Mouse (Mus musculus) limb, embryonic 11.5 days (tissue): ENCODE measurements around the gene Gtf3c2. TPM values are rescaled to one million over a fixed set of nuclear protein-coding genes. Genes with fewer than 3 reads are reported as not detected.

Source experiments
- ATAC-seq: fragments of 200-750 bp; cut with Nextera tagmentation; 2 replicates; pipeline ENCODE4 v1.8.0; 2017; ENCODE audit warnings: low read depth; ENCODE audit not compliant: insufficient number of reproducible peaks, low FRiP score, low TSS enrichment
- DNase-seq: peaks from one replicate; pipeline ENCODE4 v3.0.0-alpha.2; 2015; ENCODE audit warnings: low spot score
- H3K27ac ChIP-seq: fragments of 300-500 bp; sonication (generic); replicated peaks from 2 replicates; pipeline ENCODE4 v1.5.1; 2014; ENCODE audit warnings: low read depth, mild to moderate bottlenecking, low read length
- H3K27me3 ChIP-seq: fragments of 300-500 bp; sonication (generic); 2 replicates; pipeline ENCODE4 v1.6.1; 2014; ENCODE audit warnings: mild to moderate bottlenecking, low read length, mixed read lengths; ENCODE audit not compliant: control insufficient read depth, insufficient read depth
- H3K36me3 ChIP-seq: fragments of 300-500 bp; sonication (generic); 2 replicates; pipeline ENCODE4 v1.6.1; 2014; ENCODE audit warnings: mild to moderate bottlenecking, low read length, moderate library complexity, mixed read lengths; ENCODE audit not compliant: control insufficient read depth, insufficient read depth
- H3K4me1 ChIP-seq: fragments of 300-500 bp; sonication (generic); 2 replicates; pipeline ENCODE4 v1.6.1; 2014; ENCODE audit warnings: low read length, mixed read lengths; ENCODE audit not compliant: control insufficient read depth, insufficient read depth
- H3K4me2 ChIP-seq: fragments of 300-500 bp; sonication (generic); 2 replicates; pipeline ENCODE4 v1.6.1; 2014; ENCODE audit warnings: low read depth, mild to moderate bottlenecking, moderate library complexity; ENCODE audit not compliant: severe bottlenecking
- H3K4me3 ChIP-seq: fragments of 300-500 bp; sonication (generic); 2 replicates; pipeline ENCODE4 v1.5.1; 2014; ENCODE audit warnings: low read depth, low read length
- H3K9ac ChIP-seq: fragments of 300-500 bp; sonication (generic); 2 replicates; pipeline ENCODE4 v1.6.1; 2014; ENCODE audit warnings: mild to moderate bottlenecking, low read length
- H3K9me3 ChIP-seq: fragments of 300-500 bp; sonication (generic); 2 replicates; pipeline ENCODE4 v1.6.1; 2016; ENCODE audit warnings: low read length; ENCODE audit not compliant: control insufficient read depth
- WGBS: fragments of 180-500 bp; shearing (Covaris S2); extraction: QIAGEN DNeasy Blood & Tissue Kit; methylation state at CpG from one replicate; pipeline ENCODE4 v1.1.7; 2014; 5-methylcytosine and 5-hydroxymethylcytosine counted together
- polyA plus RNA-seq: library from polyadenylated mRNA; unstranded; fragments of >200 nt; fragmentation: Nextera tagmentation; extraction: Ambion mirVana; gene quantifications from 2 replicates; pipeline ENCODE4 v1.2.1, GENCODE M21; 2014

Gene Gtf3c2
- polyA plus RNA-seq, 1 experiment from 2014 or later, result 89.2 TPM

DNA sequence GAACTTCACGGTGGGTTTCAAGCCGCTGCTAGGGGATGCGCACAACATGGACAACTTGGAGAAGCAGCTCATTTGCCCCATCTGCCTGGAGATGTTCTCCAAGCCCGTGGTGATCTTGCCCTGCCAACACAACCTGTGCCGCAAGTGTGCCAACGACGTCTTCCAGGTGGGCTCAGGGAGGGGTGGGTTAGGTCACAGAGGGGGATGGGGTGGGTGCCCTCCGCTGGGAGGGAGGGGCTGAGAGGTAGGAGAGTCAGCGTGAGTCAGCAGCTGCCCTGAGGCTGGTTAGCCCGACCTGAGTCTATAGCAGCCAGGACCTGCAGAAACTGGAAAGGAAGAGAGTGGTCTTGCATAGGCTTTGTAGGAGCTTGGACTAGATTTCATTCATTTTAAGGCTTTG, 63.0 kb downstream of the Gtf3c2 start:
- H3K4me2 ChIP-seq, result no peak overlapping the region
- H3K27me3 ChIP-seq, result no peaks in the 10 kb centered on the region
- H3K4me3 ChIP-seq, result no peak overlapping the region
- no peak for ATAC-seq
- H3K36me3 ChIP-seq, result no peaks in the 10 kb centered on the region
- no peak for DNase-seq
- no peaks in the 10 kb centered on the region for H3K9me3 ChIP-seq
- H3K27ac ChIP-seq, result no peak overlapping the region
- no peak overlapping the region for H3K9ac ChIP-seq
- no peaks in the 10 kb centered on the region for H3K4me1 ChIP-seq
- WGBS, result 19% methylated on average over 10 of the region's 10 CpGs

DNA sequence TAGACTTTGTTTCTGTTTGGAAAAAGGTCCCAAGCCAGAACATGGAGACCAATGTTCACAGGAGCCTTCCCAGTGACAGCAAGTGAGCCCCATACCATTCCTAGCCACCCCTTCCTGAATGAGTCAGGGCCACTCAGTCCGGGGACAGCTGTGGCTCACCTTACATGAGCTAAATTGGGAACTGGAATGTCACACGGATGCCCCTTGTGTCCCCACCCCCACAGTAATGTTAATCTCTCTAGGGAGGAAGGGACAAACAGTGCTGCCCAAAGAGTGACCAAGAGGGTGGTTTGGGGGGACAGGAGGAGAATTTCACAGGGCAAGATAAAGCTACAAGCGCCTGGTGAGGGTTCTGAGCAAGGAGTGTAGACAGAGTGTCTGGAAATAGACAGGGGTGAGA, 63.6 kb downstream of the Gtf3c2 start, which contains the start of gene Trim54:
Gene Trim54 (plus strand): TSS at position 359 of the 400 bp plus-strand sequence.
- DNase-seq, result no peak
- H3K27me3 ChIP-seq, result no peaks in the 10 kb centered on the region
- no peaks in the 10 kb centered on the region for H3K36me3 ChIP-seq
- no peak for ATAC-seq
- no peak within 1 kb of the TSS for H3K4me3 ChIP-seq
- H3K27ac ChIP-seq, result no peak within 1 kb of the TSS
- H3K4me2 ChIP-seq, result no peak within 1 kb of the TSS
- H3K9ac ChIP-seq, result no peak within 1 kb of the TSS
- H3K9me3 ChIP-seq, result no peaks in the 10 kb centered on the region
- 38% methylated on average over 3 of the region's 3 CpGs for WGBS
- no peaks in the 10 kb centered on the region for H3K4me1 ChIP-seq

- H3K27me3 ChIP-seq, result no peaks in the 10 kb centered on the region
- no peak overlapping the region for H3K4me2 ChIP-seq
- H3K27ac ChIP-seq, result no peak overlapping the region
- H3K9me3 ChIP-seq, result no peaks in the 10 kb centered on the region
- no peaks in the 10 kb centered on the region for H3K36me3 ChIP-seq
- no peak overlapping the region for H3K4me3 ChIP-seq
- 31% methylated on average over 7 of the region's 7 CpGs for WGBS
- no peak overlapping the region for H3K9ac ChIP-seq
- DNase-seq (no peak), ATAC-seq (no peak)
- H3K4me1 ChIP-seq, result no peaks in the 10 kb centered on the region
Observed at GRCm38 (mm10) chr5:31110781-31111180, 69.2 kb downstream of the Gtf3c2 start.

DNA sequence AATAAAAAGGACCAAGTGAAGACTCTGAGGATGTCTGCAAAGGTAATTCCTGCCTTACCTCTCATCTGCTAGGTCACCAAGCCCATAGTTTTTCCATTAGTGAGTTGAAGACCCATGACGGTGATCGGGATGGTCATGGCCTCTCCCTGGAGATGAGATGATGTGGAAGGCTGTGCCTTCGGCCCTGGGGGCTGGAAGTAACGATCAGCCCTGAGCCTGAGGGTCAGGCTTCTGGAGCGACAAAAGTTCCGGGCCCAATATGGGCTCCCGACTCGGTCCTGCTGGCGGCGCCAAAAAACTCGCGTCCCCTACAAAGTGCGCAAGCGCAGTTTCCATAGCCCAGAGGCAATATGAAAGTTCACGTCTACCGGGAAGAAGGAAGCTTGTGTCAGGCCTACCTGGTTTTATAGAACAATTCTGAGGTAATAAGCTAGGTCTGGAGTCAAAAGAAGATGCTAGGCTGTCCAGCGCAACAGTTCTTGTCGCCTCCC, 71.9 kb downstream of the Gtf3c2 start, which contains the start of gene Slc30a3:
Gene Slc30a3 (minus strand): TSS at position 238 of the 491 bp plus-strand sequence.
- DNase-seq, result no peak
- H3K4me3 ChIP-seq, result no peak within 1 kb of the TSS
- H3K27me3 ChIP-seq, result no peaks in the 10 kb centered on the region
- H3K36me3 ChIP-seq, result no peaks in the 10 kb centered on the region
- H3K9me3 ChIP-seq, result no peaks in the 10 kb centered on the region
- no peaks in the 10 kb centered on the region for H3K4me1 ChIP-seq
- no peak within 1 kb of the TSS for H3K27ac ChIP-seq
- 92% methylated on average over 18 of the region's 18 CpGs for WGBS
- H3K4me2 ChIP-seq, result no peak within 1 kb of the TSS
- ATAC-seq, result no peak
- H3K9ac ChIP-seq, result no peak within 1 kb of the TSS

Other genes starting within 250 kb of the Gtf3c2 start
- gene Cgref1, start 234.6 kb downstream of the Gtf3c2 start, polyA plus RNA-seq, result 2.2 and 2.7 TPM in 2 replicates
- 96.5 and 101 TPM in 2 replicates for gene Preb, start 219.8 kb downstream of the Gtf3c2 start, polyA plus RNA-seq
- not detected in 2 replicates for gene Tcf23, start 211.5 kb downstream of the Gtf3c2 start, polyA plus RNA-seq
- 75.0 and 83.9 TPM in 2 replicates for gene Atraid, start 131.8 kb downstream of the Gtf3c2 start, polyA plus RNA-seq
- 8.0 and 8.6 TPM in 2 replicates for gene Slc5a6, start 131.2 kb downstream of the Gtf3c2 start, polyA plus RNA-seq
- gene Cad, start 125.4 kb downstream of the Gtf3c2 start, polyA plus RNA-seq, result 33.7 and 36.1 TPM in 2 replicates
- gene Dnajc5g, start 73.9 kb downstream of the Gtf3c2 start, polyA plus RNA-seq, result not detected in 2 replicates
- gene Slc30a3, start 71.9 kb downstream of the Gtf3c2 start, polyA plus RNA-seq, result 0.20 TPM in 1 of 2 replicates, not detected in the other
- gene Trim54, start 63.4 kb downstream of the Gtf3c2 start, polyA plus RNA-seq, result 0.30 and 0.65 TPM in 2 replicates
- gene Ucn, start 41.3 kb downstream of the Gtf3c2 start, polyA plus RNA-seq, result not detected in 2 replicates
- 55.6 and 56.6 TPM in 2 replicates for gene Mpv17, start 25.9 kb downstream of the Gtf3c2 start, polyA plus RNA-seq
- 1.1 and 1.8 TPM in 2 replicates for gene Gm29609, start 233 bp downstream of the Gtf3c2 start, polyA plus RNA-seq
- gene Snx17, start 13.1 kb upstream of the Gtf3c2 start, polyA plus RNA-seq, result 138 and 144 TPM in 2 replicates
- gene Eif2b4, start 13.3 kb upstream of the Gtf3c2 start, polyA plus RNA-seq, result 71.9 and 73.0 TPM in 2 replicates
- gene Zfp513, start 22.2 kb upstream of the Gtf3c2 start, polyA plus RNA-seq, result 5.5 and 6.2 TPM in 2 replicates
- gene Ppm1g, start 40.5 kb upstream of the Gtf3c2 start, polyA plus RNA-seq, result 154 and 159 TPM in 2 replicates
- gene Nrbp1, start 60.7 kb upstream of the Gtf3c2 start, polyA plus RNA-seq, result 119 and 124 TPM in 2 replicates
- 0.38 and 0.49 TPM in 2 replicates for gene Gm9970, start 61.1 kb upstream of the Gtf3c2 start, polyA plus RNA-seq
- 23.3 and 24.9 TPM in 2 replicates for gene Krtcap3, start 71.5 kb upstream of the Gtf3c2 start, polyA plus RNA-seq
- 45.7 and 51.3 TPM in 2 replicates for gene Ift172, start 111.0 kb upstream of the Gtf3c2 start, polyA plus RNA-seq
- 64.3 and 79.4 TPM in 2 replicates for gene Fndc4, start 115.9 kb upstream of the Gtf3c2 start, polyA plus RNA-seq
- gene Gckr, start 117.3 kb upstream of the Gtf3c2 start, polyA plus RNA-seq, result 0.16 TPM in 1 of 2 replicates, not detected in the other